Mouse (Mus musculus) lung, postnatal 0 days (tissue): ENCODE measurements around the gene Arhgdig.

Experiments used
- CTCF ChIP-seq: IDR thresholded peaks from 2 replicates; pipeline ENCODE4 v1.5.1; 2016; ENCODE audit warnings: antibody characterized with exemption, mild to moderate bottlenecking
- EP300 ChIP-seq: IDR thresholded peaks from 2 replicates; pipeline ENCODE4 v1.6.1; 2016; ENCODE audit warnings: antibody characterized with exemption, mild to moderate bottlenecking, control low read depth

DNA sequence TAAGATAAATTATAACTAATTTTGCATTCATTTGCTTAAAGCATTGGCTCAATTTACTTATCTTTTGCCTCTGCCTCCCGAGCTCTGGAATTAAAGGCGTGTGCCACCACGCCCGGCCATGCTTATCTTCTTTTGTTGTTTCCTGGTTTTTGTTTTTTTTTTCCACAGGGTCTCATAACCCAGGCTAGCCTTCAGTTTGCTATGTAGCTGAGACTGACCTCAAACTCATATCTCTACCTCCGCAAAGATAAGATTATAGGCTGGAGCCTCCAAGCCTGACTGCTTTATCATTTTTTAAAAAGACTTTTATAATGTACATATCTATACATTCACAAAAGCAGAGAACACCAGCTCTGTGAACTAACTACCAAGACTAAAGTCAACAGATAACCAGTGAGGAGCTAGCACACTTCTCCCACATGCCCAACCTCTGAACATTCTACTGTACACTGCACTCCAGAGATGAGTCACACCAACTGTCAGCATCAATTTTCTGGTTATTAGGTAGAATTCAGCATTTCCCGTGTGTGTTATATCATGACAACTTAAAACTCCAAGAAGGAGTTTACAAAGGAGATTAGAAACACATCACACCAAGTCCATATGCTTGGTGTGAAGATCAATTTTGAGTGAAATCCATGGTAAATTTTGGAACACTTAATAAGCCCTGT is 32.7 kb upstream of the Arhgdig start:
- TF ChIP-seq EP300 (no peak), CTCF (no peak)
